Mouse (Mus musculus) layer of hippocampus, postnatal 14 days (tissue): ENCODE measurements around the gene Zfp365. TPM values are rescaled to one million over a fixed set of nuclear protein-coding genes. Genes with fewer than 3 reads are reported as not detected.
A peak's percentile ranks its signal among the peaks of the same experiment; 100 is the strongest.

Experiments used
- DNase-seq, 2 experiments: peaks; one replicate each; pipeline ENCODE4 v3.0.0; 2021 to 2022; ENCODE audit warnings: low spot score in 2 of 2, mixed read lengths in 1 of 2
- total RNA-seq, 2 experiments: library from RNA; stranded (reverse); gene quantifications; 2 replicates each; pipeline ENCODE4 v1.2.3; 2021

Gene Zfp365
- total RNA-seq, 2 experiments from 2014 or later, result 138 to 158 TPM

DNA sequence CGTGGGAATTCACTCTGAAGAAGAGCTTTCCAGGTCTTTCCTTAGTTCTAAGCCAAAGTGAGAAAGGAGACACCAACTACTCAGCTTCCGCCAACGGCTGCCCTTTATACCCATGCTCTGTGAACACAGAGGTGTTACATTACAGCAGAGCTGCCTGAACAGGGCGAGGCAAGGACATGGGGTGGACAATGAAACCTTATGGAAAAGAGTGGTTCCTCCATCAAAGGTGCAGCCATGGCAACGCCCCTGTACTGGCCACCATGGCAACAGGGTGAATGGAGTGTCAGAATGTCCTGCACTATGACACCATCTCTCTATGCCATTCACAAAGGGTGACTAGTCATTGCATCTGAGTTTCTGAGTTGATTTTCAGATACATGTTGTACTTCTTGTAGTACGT lies 61.4 kb downstream of the Zfp365 start:
- DNase-seq, result no peak

DNA sequence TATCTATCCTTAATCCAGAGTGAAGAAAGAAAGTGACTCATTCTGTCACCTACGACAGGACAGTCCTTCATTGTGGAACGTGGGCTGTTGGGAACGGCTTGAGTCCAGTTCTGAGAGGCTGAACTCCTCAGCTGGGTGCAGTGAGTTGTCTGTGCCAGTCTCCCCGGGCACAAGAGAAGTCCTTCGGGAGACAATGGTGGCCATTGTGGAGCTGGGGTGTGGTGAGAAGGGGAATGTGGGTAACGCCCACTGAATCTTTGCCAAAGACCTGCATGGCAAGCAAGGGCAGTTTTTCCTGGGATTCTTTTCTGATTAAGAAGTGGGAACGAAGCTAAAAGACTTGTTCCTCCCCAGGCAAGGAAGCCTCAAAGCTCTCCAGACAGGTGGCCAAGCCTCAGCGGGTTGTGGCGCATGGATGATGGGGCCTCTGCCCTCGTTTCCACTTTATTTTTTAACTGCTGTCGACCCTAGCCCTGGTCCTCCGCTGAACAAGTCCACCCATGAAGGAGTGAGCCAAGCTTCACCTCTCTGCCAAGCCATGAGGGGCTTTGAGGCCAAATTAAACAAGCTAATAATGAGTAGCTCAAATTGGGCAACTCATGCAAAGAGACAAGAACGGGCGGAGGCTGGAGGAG lies 66.3 kb downstream of the Zfp365 start:
- no peak for DNase-seq

DNA sequence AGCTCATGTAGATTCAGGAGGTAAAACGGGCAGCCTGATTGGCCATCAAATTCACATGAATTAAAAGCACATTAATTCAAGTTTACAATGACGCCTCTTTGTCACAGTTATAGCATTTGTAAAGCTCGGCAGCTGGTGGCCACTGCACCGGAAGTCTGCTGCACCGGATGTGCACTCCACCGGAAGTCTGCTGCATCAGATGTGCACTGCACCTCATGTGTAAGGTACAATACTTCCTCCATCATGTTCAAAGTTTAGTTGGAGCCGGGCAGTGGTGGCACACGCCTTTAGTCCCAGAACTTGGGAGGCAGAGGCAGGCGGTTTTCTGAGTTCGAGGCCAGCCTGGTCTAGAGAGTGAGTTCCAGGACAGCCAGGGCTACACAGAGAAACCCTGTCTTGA lies 70.9 kb downstream of the Zfp365 start:
- DNase-seq, result no peak

DNA sequence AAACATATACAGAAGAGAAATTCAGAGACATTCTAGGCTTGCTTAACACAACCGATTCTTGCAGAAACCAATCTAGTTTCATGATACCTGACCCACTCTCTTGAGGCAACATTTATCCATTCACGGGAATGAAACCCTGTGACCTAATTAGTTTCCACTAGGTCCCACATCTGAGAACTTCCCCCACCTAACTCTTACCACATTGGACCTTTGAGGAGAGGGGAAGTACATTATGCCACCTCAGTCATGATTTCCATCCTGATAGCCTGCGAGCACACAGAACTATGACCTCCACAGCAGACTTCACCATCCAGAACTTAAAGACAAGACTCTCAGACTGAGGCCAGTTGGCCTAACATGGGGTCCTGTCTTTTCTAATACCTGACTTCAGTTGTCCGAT lies 71.7 kb downstream of the Zfp365 start:
- DNase-seq, result no peak

DNA sequence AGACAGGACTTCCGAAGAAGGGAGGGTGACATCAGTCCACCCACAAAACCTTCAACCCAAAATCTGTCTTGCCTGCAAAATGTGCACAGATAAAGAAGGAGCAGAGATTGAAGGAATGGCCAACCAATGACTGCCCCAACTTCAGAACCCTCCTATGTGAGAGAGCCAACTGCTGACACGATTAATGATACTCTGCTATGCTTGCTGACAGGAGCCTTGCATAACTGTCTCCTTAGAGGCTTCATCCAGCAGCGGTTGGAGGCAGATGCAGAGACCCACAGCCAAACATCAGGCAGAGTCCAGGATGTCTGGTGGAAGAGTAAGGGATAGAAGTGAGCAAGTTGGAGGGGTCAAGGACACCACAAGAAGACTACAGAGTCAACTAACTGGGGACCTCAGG lies 73.3 kb downstream of the Zfp365 start:
- no peak for DNase-seq

DNA sequence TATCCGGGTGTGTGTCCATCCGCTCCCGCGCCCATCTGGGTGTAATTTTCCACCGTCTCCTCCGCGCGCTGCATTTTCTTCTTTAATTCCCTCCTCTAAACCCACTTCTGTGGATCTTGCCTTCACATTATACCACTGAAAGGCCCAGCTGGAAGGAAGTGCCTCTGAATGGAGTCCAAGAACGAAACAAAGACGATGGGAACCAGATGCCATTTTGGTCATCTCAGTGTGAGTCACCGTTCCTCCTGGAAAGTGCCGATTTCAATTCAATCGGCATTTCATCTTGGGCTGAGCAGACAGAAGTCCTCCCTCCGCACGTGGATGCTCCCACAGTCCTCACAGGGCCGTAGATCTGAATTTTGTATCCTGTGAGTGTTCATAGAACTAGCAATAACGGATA lies 76.0 kb downstream of the Zfp365 start:
- DNase-seq, result peak in 1 of 2 experiments; percentile 15

Other genes starting within 250 kb of the Zfp365 start
- 1 to 10 TPM; 4.4 to 5.1 TPM for gene Rtkn2, start 66.9 kb upstream of the Zfp365 start, total RNA-seq